Mouse (Mus musculus) urinary bladder, postnatal 14 days (tissue): Measurements from ENCODE around the gene Pdpn.
"Not testable (repeated sequence)": the region's sequence is repeated elsewhere in the genome, so short reads cannot be mapped to it uniquely, and the experiment has no call there.

ENCODE experiments used
- DNase-seq: peaks from one replicate; pipeline ENCODE4 v3.0.0; 2021; ENCODE audit warnings: low spot score

Gene Pdpn

GRCm38 (mm10) chr4:143299325-143300070 is at the start of gene Pdpn:
Pdpn (minus strand) TSS chr4:143299564.
- peak; percentile 74 for DNase-seq

DNA sequence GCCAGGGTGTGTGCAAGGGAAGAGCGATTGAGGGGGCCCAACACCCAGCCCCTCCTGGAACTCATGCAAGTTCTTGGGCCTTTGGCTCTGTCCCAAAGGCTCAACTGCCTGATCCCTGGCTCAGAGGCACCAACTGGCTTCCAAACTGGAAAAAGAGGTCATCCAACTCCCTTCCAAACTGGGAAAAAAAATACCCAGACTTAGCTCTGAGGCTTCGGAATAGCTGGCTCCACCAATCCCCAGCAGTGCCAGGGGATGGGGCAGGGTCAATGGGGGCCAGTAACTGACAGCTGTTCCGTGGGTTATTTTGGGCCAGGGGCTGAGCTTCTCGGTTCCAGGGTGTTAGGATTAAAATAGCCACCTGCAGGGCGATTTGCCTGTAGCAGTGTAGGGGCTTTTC is 49.3 kb upstream of the Pdpn start:
- DNase-seq = no peak

DNA sequence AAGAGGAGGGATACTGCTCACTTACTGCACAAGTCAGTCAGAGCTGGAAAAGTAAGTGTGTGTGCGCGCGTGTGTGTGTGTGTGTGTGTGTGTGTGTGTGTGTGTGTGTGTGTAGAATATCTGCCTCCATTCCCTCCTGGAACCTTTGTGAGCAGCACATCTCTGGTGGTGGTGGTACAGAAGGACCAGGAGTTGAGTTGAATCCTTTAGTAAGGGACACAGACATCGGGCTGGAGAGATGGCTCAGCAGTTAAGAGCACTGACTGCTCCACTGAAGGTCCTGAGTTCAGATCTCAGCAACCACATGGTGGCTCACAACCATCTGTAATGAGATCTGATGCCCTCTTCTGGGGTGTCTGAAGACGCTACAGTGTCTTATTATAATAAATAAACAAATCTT is 46.1 kb upstream of the Pdpn start:
- DNase-seq = not testable (repeated sequence)

DNA sequence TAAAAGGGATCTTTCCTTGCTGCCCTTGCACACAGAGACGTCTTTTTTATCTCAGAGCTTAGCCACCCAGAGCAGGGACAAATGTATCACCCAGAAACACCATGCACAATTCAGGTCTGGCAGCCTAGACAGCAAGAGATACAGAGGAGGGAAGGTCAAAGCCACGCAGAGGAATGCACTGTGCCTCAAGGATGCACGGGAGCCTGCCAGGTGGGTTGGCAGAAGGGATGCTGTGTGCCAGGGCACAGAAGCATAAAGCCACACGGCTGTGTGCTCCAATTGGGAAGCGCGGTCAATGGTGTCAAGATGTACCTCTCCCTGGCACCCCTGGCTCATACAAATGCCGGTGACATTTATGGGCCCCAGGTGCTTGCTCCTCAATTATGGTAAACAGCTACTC is 42.1 kb upstream of the Pdpn start:
- no peak for DNase-seq

- DNase-seq = no peak
Observed at GRCm38 (mm10) chr4:143339808-143340207, 40.4 kb upstream of the Pdpn start.

DNA sequence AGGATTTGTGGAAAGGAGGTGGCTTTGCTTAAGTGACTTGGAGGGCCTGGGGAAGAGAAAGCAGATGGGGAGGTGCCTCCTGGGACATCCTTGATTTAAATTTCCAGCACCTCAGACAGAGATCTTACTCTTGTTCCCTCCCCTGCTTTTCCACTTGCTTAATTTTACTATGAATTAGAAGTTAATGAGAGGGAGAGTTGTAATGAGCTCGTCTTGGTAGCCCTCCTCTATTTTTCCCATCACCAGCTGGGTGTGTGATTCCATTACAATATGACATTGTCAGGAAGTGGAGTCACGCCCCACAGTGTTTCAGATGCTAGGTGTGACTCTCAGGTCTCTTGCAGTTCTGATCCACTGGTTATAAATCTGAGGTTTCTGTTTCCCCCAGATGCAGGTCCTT is 36.7 kb upstream of the Pdpn start:
- DNase-seq = no peak

DNA sequence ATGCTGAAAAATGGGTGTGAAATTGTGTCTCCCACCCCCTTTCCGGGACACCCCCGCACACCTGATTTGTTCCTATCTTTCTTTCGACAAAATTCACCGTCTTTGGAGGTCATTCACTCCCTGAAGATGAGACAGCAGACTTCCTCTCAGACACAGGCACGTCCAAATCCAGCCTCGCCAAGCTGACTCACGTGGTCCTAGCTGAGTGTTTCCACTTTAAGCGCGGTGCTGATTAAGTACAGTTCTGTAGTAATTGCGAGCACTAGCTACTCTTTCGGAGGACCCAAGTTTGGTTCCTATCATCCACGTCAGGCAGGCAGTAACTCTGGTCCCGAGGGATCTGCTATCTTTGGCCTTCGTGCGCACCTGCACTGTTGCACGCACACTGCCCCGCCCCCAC is 35.6 kb upstream of the Pdpn start:
- DNase-seq = no peak

DNA sequence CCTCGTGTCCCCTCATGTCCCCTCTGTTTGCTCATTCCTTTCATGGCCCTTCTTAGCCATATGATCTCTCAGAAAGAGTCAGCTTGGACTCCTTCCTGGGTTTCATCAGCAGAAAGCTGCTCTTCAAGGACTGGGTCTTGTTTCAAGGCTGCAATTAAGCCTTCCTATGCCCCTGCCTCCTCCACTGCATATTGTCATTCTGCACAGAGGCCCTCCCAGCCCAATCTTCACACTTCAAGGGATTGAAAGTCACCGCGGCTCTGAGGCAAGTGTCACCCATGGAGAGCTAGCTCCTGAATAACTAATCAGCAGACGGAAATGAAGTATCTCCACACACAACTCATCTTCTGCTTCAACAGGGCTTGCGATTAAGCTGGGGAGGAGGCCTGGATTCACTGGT is 34.8 kb upstream of the Pdpn start:
- no peak for DNase-seq

GRCm38 (mm10) chr4:143331787-143332186 is 32.4 kb upstream of the Pdpn start:
- DNase-seq = no peak

- peak; percentile 46 for DNase-seq
Observed at GRCm38 (mm10) chr4:143330566-143330965, 31.2 kb upstream of the Pdpn start.

DNA sequence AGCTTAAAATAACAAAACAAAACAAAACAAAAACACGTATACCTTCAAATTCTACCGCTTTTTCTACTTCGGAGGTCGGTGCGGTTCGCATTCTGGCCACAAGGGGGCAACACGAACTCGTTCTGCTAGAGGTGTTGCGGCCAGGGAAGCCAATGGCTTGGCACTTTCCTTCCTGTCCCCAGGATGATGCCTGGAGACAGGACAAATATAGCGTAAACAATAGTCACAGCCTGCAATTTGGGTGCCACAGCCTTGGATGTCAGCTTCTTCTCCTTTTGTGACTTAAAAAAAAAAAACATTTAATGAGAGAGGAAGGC is 26.2 kb upstream of the Pdpn start:
- DNase-seq = peak; percentile 86

DNA sequence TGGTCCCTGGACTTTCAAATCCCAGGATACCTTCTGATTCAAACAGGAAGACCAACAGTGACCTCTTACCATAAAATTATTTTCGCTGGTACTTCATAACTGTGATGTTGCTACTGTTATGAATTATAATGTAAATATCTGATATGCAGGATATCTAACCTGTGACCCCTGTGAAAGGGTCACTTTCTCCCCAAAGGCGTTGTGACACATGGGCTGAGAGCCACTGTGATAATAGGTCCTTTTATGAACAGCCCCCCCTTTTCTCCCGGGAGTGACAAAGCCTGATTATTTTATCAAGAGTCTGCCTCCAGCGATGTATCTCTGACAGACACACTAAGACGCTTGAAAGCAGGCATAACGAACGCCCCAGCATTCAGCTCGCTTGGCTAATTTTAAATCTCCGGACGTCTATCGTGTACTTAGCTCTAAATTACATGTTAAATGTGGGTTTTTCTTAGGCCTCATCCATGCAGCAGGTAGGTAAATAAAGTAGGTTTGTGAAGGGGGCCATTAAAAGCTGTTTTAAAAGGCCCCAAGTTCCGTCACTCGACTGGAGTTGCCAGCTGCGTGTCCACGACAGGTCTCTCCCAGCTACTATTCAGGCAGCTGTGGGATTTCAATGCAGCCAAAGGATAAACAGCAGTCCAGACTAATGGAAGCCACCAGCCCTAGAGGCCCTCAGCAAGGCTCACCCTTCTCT is 25.7 kb upstream of the Pdpn start:
- no peak for DNase-seq

DNA sequence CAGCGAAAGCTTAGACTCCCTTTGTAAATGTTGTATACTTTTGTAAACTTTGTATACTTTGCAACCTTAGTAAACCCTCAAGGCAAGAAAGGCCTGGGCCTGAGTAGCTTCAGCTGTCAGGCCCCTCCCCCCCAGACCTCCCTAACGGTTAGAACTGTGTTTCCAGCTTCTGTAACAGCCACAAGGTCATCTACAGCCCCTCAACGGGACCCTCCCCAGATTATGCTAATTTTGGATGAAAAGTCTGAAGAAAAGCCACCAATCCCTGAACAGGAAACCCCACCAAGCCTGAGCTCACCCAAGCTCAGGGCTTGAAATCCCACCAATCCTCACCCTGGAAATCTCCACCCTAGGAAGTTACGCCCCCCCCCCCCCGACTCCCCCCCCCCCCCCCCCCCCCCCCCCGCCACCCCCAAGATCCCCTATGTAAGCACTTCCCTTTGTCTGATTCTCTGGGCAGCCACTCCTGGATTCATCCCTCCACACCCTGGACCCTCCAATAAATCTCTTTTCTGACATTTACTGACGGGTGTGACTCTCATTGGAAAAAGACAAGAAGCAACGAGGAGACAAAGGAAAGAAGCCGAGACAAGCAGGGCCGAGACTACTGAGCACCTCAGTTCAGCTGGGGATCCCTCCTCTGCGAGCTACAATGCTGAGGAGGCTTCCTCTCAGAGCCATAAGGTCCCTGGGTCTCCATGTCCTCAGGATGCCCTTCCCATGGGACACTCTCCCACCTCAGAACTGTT is 25.0 kb upstream of the Pdpn start:
- no peak for DNase-seq

DNA sequence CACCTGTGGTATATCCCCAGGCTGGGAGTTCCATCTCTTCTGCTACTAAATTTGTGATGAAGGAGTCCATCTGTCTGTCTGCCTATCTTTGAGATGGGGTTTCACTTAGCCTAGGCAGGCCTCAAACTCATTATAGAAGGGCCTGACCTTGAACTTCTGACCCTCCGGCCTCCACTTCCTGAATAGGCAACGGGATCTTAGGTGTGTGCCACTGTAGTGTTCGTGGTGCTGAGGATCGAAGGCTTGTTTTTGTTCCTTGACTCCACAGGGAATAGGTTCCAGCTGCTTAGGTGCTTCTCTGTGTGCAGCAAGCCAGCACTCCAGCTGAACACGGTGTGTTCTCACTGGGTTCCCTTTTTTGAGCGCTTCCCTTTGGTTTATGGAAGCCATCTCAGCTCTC is 13.9 kb upstream of the Pdpn start:
- DNase-seq = no peak

GRCm38 (mm10) chr4:143311341-143311740 is 12.0 kb upstream of the Pdpn start:
- peak; percentile 39 for DNase-seq

- no peak for DNase-seq
Observed at GRCm38 (mm10) chr4:143305987-143306772, 6.8 kb upstream of the Pdpn start.

- no peak for DNase-seq
Observed at GRCm38 (mm10) chr4:143305031-143305430, 5.7 kb upstream of the Pdpn start.

DNA sequence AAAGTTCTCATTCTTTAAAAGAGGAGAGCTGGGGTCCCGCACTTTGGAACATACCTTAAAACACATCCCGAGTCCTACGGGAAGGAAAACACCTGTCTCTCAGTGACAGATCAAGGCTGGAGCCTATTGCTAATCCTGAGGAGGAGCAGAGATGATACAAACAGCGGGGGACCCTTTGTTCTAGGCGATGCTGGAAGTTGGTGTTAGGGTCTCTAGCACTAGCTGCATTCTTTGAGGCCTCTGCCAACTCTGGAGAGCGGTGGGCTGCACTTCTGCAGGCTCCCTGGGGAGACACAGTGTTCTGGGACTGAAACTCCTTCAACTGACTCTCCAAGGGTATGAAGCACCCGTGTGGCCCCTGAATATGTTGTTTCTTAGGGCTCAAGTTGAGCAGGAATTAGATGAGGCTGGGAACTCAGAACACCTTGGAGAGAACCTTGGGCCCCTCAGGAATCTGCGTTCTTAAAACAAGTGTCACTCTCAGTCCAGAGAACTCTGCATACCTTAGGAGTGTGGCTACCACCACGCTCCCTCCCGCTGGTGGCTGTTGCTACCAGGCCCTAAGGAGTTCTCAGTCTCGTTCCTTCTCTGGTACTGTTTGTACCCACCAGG is 3.0 kb upstream of the Pdpn start:
- DNase-seq = no peak

DNA sequence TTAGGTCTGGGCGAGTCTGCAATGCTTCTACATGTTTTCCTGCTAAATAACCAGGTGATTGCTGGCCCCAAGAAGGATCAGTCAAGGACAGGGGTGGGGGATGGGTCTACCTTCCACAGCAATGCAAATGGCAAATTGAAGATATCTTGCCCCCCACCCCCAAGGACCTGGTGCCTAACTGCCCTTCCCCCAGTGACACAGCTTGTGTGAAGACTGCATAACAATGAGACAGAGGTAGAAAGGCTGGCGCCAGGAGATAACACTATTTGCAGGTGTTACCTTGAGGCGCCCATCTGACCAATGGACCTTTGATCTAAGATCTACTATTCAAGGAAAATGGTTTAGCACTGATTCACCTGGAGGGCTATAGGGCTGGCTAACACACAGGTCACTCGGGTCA is 2.5 kb upstream of the Pdpn start:
- no peak for DNase-seq

GRCm38 (mm10) chr4:143301042-143301441 is 1.7 kb upstream of the Pdpn start:
- no peak for DNase-seq

GRCm38 (mm10) chr4:143300113-143300688 is 837 bp upstream of the Pdpn start:
- DNase-seq = no peak
